Mouse (Mus musculus) layer of hippocampus, adult 18-20 months (tissue): ENCODE measurements around the gene Npdc1. TPM values are rescaled to one million over a fixed set of nuclear protein-coding genes. Genes with fewer than 3 reads are reported as not detected.

ENCODE experiments used
- microRNA-seq, 2 experiments: library from miRNA; unstranded; fragments of <30 nt; microRNA quantifications; one replicate each; pipeline ENCODE4 v1.2.0; 2021
- total RNA-seq, 2 experiments: library from RNA; stranded (reverse); gene quantifications; 2 replicates each; pipeline ENCODE4 v1.2.3; 2021

The Npdc1 gene
- total RNA-seq, 2 experiments from 2014 or later: 426 to 435 TPM

Small RNA genes lying within 50 kb of the gene (microRNA-seq; reads per million reads assigned to microRNA genes)
- 7.0 to 9.1 reads per million in 2 experiments for gene Mir3087

Other genes with a start within 250 kb of the Npdc1 start
- gene Nrarp, start 218.6 kb upstream of the Npdc1 start, total RNA-seq: 10 to 100 TPM; 19.5 to 21.0 TPM
- gene Tor4a, start 202.5 kb upstream of the Npdc1 start, total RNA-seq: 1 to 10 TPM; 1.9 to 2.3 TPM
- 10 to 100 TPM; 56.7 to 60.0 TPM for gene Nelfb, start 187.9 kb upstream of the Npdc1 start, total RNA-seq
- under 1 TPM; 0.18 to 0.25 TPM for gene Stpg3, start 184.7 kb upstream of the Npdc1 start, total RNA-seq
- gene Fam166a, start 180.6 kb upstream of the Npdc1 start, total RNA-seq: under 1 TPM in 1 of 2 experiments, not detected in 1; 0.69 TPM
- gene Tubb4b, start 174.6 kb upstream of the Npdc1 start, total RNA-seq: 100 to 1,000 TPM; 277 to 310 TPM
- not detected for gene Slc34a3, start 165.0 kb upstream of the Npdc1 start, total RNA-seq
- gene Rnf224, start 162.6 kb upstream of the Npdc1 start, total RNA-seq: not detected
- gene Rnf208, start 157.1 kb upstream of the Npdc1 start, total RNA-seq: 100 to 1,000 TPM; 237 to 250 TPM
- not detected for gene Cysrt1, start 156.9 kb upstream of the Npdc1 start, total RNA-seq
- gene AL732309.1, start 152.5 kb upstream of the Npdc1 start, total RNA-seq: 1 to 10 TPM; 3.8 to 3.9 TPM
- gene Tmem203, start 143.9 kb upstream of the Npdc1 start, total RNA-seq: 10 to 100 TPM; 35.7 to 38.8 TPM
- gene Tprn, start 136.7 kb upstream of the Npdc1 start, total RNA-seq: 10 to 100 TPM; 21.2 to 23.1 TPM
- gene Ssna1, start 126.9 kb upstream of the Npdc1 start, total RNA-seq: 10 to 100 TPM; 62.5 to 66.2 TPM
- gene Anapc2, start 126.9 kb upstream of the Npdc1 start, total RNA-seq: 10 to 100 TPM; 79.8 to 84.4 TPM
- not detected for gene Tmem210, start 111.2 kb upstream of the Npdc1 start, total RNA-seq
- gene Lrrc26, start 109.4 kb upstream of the Npdc1 start, total RNA-seq: not detected
- 100 to 1,000 TPM; 393 to 422 TPM for gene Grin1, start 80.2 kb upstream of the Npdc1 start, total RNA-seq
- gene Man1b1, start 67.0 kb upstream of the Npdc1 start, total RNA-seq: 10 to 100 TPM; 59.6 to 62.4 TPM
- gene Dpp7, start 43.0 kb upstream of the Npdc1 start, total RNA-seq: 10 to 100 TPM; 35.4 to 36.7 TPM
- gene Uap1l1, start 33.7 kb upstream of the Npdc1 start, total RNA-seq: 10 to 100 TPM; 15.6 to 19.1 TPM
- gene Sapcd2, start 27.0 kb upstream of the Npdc1 start, total RNA-seq: 1 to 10 TPM; 3.2 to 4.1 TPM
- gene Entpd2, start 3.5 kb upstream of the Npdc1 start, total RNA-seq: 10 to 100 TPM; 16.3 to 17.7 TPM
- gene Fut7, start 23.9 kb downstream of the Npdc1 start, total RNA-seq: under 1 TPM; 0.15 to 0.76 TPM
- gene Abca2, start 29.4 kb downstream of the Npdc1 start, total RNA-seq: 100 to 1,000 TPM; 173 to 176 TPM
- 1 to 10 TPM in 1 of 2 experiments, under 1 TPM in 1; 0.66 to 1.0 TPM for gene Clic3, start 57.5 kb downstream of the Npdc1 start, total RNA-seq
- 10 to 100 TPM; 56.7 to 61.3 TPM for gene Paxx, start 61.7 kb downstream of the Npdc1 start, total RNA-seq
- 100 to 1,000 TPM; 572 to 608 TPM for gene Ptgds, start 70.7 kb downstream of the Npdc1 start, total RNA-seq
- gene Lcn12, start 94.6 kb downstream of the Npdc1 start, total RNA-seq: not detected
- gene Fbxw5, start 101.4 kb downstream of the Npdc1 start, total RNA-seq: 100 to 1,000 TPM; 114 to 115 TPM
- 1 to 10 TPM; 1.3 to 2.1 TPM for gene C8g, start 102.4 kb downstream of the Npdc1 start, total RNA-seq
- 10 to 100 TPM; 10.9 to 12.0 TPM for gene Traf2, start 147.6 kb downstream of the Npdc1 start, total RNA-seq
- gene Edf1, start 158.5 kb downstream of the Npdc1 start, total RNA-seq: 100 to 1,000 TPM; 212 to 213 TPM
- 1 to 10 TPM; 2.1 to 4.0 TPM for gene Mamdc4, start 175.5 kb downstream of the Npdc1 start, total RNA-seq
- 10 to 100 TPM; 63.0 to 66.2 TPM for gene Phpt1, start 175.9 kb downstream of the Npdc1 start, total RNA-seq
- 100 to 1,000 TPM in 1 of 2 experiments, 10 to 100 TPM in 1; 98.6 to 102 TPM for gene Ajm1, start 182.4 kb downstream of the Npdc1 start, total RNA-seq
- 100 to 1,000 TPM; 150 to 155 TPM for gene Rabl6, start 209.2 kb downstream of the Npdc1 start, total RNA-seq
- gene Ccdc183, start 218.3 kb downstream of the Npdc1 start, total RNA-seq: not detected
- 10 to 100 TPM; 16.7 to 17.5 TPM for gene Tmem141, start 222.7 kb downstream of the Npdc1 start, total RNA-seq
- gene Fcna, start 228.7 kb downstream of the Npdc1 start, total RNA-seq: 1 to 10 TPM in 1 of 2 experiments, under 1 TPM in 1; 0.56 to 1.1 TPM